Mouse (Mus musculus) central nervous system, embryonic 18 days (tissue): ENCODE results near the gene Atp6v0a1. TPM values are rescaled to one million over a fixed set of nuclear protein-coding genes. Genes with fewer than 3 reads are reported as not detected.

ENCODE experiments used
- polyA plus RNA-seq: library from polyadenylated mRNA; depleted of rRNA; stranded (reverse); fragments of >200 nt; gene quantifications from 2 replicates; pipeline ENCODE4 v1.2.3, GENCODE M21; 2012; rRNA removed

The Atp6v0a1 gene
- polyA plus RNA-seq: 186 and 202 TPM in 2 replicates

GRCm38 (mm10) chr11:101009046-101009887 lies at the start of gene Atp6v0a1:
Atp6v0a1 (plus strand) TSS chr11:101009452.

GRCm38 (mm10) chr11:100970557-100970937 lies 38.7 kb upstream of the Atp6v0a1 start, which contains the start of gene Cavin1:
Cavin1 (minus strand) TSS chr11:100970887.

GRCm38 (mm10) chr11:101069391-101070188 lies 60.3 kb downstream of the Atp6v0a1 start, which contains the start of gene Naglu:
Naglu (plus strand) TSS chr11:101070012.

GRCm38 (mm10) chr11:101078121-101078520 lies 68.9 kb downstream of the Atp6v0a1 start, which contains the start of gene Hsd17b1:
Hsd17b1 (plus strand) TSS chr11:101078411.

GRCm38 (mm10) chr11:101082208-101083082 lies 73.2 kb downstream of the Atp6v0a1 start, which contains the start of gene Coasy:
Coasy (plus strand) TSS chr11:101082565.

GRCm38 (mm10) chr11:101086756-101087681 lies 77.8 kb downstream of the Atp6v0a1 start, which contains the start of gene Mlx:
Mlx (plus strand) TSS chr11:101087277.

GRCm38 (mm10) chr11:101095314-101096024 lies 86.2 kb downstream of the Atp6v0a1 start, which contains the start of gene Psmc3ip:
Psmc3ip (minus strand) TSS chr11:101095436.

Other genes starting within 250 kb of the Atp6v0a1 start
- gene Kcnh4, start 249.5 kb upstream of the Atp6v0a1 start, polyA plus RNA-seq: 28.5 and 34.1 TPM in 2 replicates
- gene Hcrt, start 246.5 kb upstream of the Atp6v0a1 start, polyA plus RNA-seq: 2.1 and 3.4 TPM in 2 replicates
- gene Ghdc, start 238.5 kb upstream of the Atp6v0a1 start, polyA plus RNA-seq: 8.3 and 8.5 TPM in 2 replicates
- 15.2 and 16.0 TPM in 2 replicates for gene Stat5b, start 158.7 kb upstream of the Atp6v0a1 start, polyA plus RNA-seq
- gene Stat5a, start 150.1 kb upstream of the Atp6v0a1 start, polyA plus RNA-seq: 1.7 and 1.8 TPM in 2 replicates
- gene Stat3, start 69.9 kb upstream of the Atp6v0a1 start, polyA plus RNA-seq: 26.7 and 33.0 TPM in 2 replicates
- 20.1 and 21.2 TPM in 2 replicates for gene Cavin1, start 38.6 kb upstream of the Atp6v0a1 start, polyA plus RNA-seq
- 10.6 and 11.5 TPM in 2 replicates for gene Naglu, start 60.6 kb downstream of the Atp6v0a1 start, polyA plus RNA-seq
- gene Hsd17b1, start 69.0 kb downstream of the Atp6v0a1 start, polyA plus RNA-seq: 0.63 and 0.65 TPM in 2 replicates
- 49.3 and 50.2 TPM in 2 replicates for gene Coasy, start 73.1 kb downstream of the Atp6v0a1 start, polyA plus RNA-seq
- gene Mlx, start 77.8 kb downstream of the Atp6v0a1 start, polyA plus RNA-seq: 65.4 and 71.6 TPM in 2 replicates
- 19.1 and 19.5 TPM in 2 replicates for gene Psmc3ip, start 86.0 kb downstream of the Atp6v0a1 start, polyA plus RNA-seq
- 66.9 and 68.5 TPM in 2 replicates for gene Retreg3, start 110.4 kb downstream of the Atp6v0a1 start, polyA plus RNA-seq
- gene Tubg1, start 110.5 kb downstream of the Atp6v0a1 start, polyA plus RNA-seq: 15.2 and 15.6 TPM in 2 replicates
- 31.8 and 33.7 TPM in 2 replicates for gene Tubg2, start 146.5 kb downstream of the Atp6v0a1 start, polyA plus RNA-seq
- gene Cntnap1, start 161.1 kb downstream of the Atp6v0a1 start, polyA plus RNA-seq: 7.4 and 9.2 TPM in 2 replicates
- gene Plekhh3, start 161.9 kb downstream of the Atp6v0a1 start, polyA plus RNA-seq: 6.5 and 7.9 TPM in 2 replicates
- gene Ccr10, start 166.0 kb downstream of the Atp6v0a1 start, polyA plus RNA-seq: 0.21 and 0.28 TPM in 2 replicates
- gene Ezh1, start 217.0 kb downstream of the Atp6v0a1 start, polyA plus RNA-seq: 37.9 and 39.6 TPM in 2 replicates
- 79.4 and 81.7 TPM in 2 replicates for gene Ramp2, start 236.6 kb downstream of the Atp6v0a1 start, polyA plus RNA-seq
- 56.9 and 58.5 TPM in 2 replicates for gene Vps25, start 244.3 kb downstream of the Atp6v0a1 start, polyA plus RNA-seq